Mouse (Mus musculus) left cerebral cortex, postnatal 10 days (tissue): Measurements from ENCODE around the gene Mrpl46. TPM values are rescaled to one million over a fixed set of nuclear protein-coding genes. Genes with fewer than 3 reads are reported as not detected.
A peak's percentile ranks its signal among the peaks of the same experiment; 100 is the strongest.

Experiments used
- DNase-seq, 2 experiments: peaks; one replicate each; pipeline ENCODE4 v3.0.0; 2021 to 2022; ENCODE audit warnings: low spot score in 2 of 2, mixed read lengths in 1 of 2; ENCODE audit errors: extremely low spot score in 1 of 2
- intact Hi-C: fragments of 180-260 bp; cut with DNase I; formaldehyde crosslinking; loops from one replicate; pipeline ENCODE4 v1.15.1; 2025
- total RNA-seq, 2 experiments: library from RNA; stranded (reverse); gene quantifications; 2 replicates each; pipeline ENCODE4 v1.2.3; 2021

The Mrpl46 gene
- total RNA-seq: 10 to 100 TPM; 26.4 to 29.5 TPM

- peak; percentile 76 to 92 for DNase-seq
- intact Hi-C loops: no loop called here
Measured at GRCm38 (mm10) chr7:78782639-78783581, at the start of gene Mrpl46, which contains the start of gene Mrps11. TSS of gene Mrpl46 (minus strand) at chr7:78783531. TSS of gene Mrps11 (plus strand) at chr7:78783119.

- intact Hi-C loops: no loop called here
- DNase-seq: no peak
Measured at GRCm38 (mm10) chr7:78827749-78828362, 44.5 kb upstream of the Mrpl46 start.

GRCm38 (mm10) chr7:78826682-78827385 is 43.5 kb upstream of the Mrpl46 start:
- no peak for DNase-seq
- intact Hi-C loops: no loop called here

- no peak for DNase-seq
- intact Hi-C loops: no loop called here
Measured at GRCm38 (mm10) chr7:78818336-78818735, 35.0 kb upstream of the Mrpl46 start.

- intact Hi-C loops: no loop called here
- DNase-seq: no peak
Measured at GRCm38 (mm10) chr7:78814766-78815165, 31.4 kb upstream of the Mrpl46 start.

GRCm38 (mm10) chr7:78813791-78814190 is 30.5 kb upstream of the Mrpl46 start:
- no peak for DNase-seq
- intact Hi-C loops: no loop called here

GRCm38 (mm10) chr7:78807192-78807591 is 23.9 kb upstream of the Mrpl46 start:
- intact Hi-C loops: no loop called here

GRCm38 (mm10) chr7:78803841-78804240 is 20.5 kb upstream of the Mrpl46 start:
- peak in 1 of 2 experiments; percentile 54 for DNase-seq
- intact Hi-C loops: no loop called here

More at GRCm38 (mm10) chr7:78807192-78807591, 23.9 kb upstream of the Mrpl46 start:
- no peak for DNase-seq

- intact Hi-C loops: no loop called here
- no peak for DNase-seq
Measured at GRCm38 (mm10) chr7:78799730-78800496, 16.6 kb upstream of the Mrpl46 start.

GRCm38 (mm10) chr7:78797843-78798455 is 14.6 kb upstream of the Mrpl46 start:
- peak; percentile 60 to 76 for DNase-seq
- intact Hi-C loops: no loop called here

GRCm38 (mm10) chr7:78796624-78797023 is 13.3 kb upstream of the Mrpl46 start:
- intact Hi-C loops: no loop called here
- DNase-seq: peak in 1 of 2 experiments; percentile 31

- DNase-seq: no peak
- intact Hi-C loops: loop anchor here (5.0 kb wide), 1 partner anchor 53 kb away; the partner anchor contains the start of gene Det1
Measured at GRCm38 (mm10) chr7:78794571-78795092, 11.3 kb upstream of the Mrpl46 start.

- intact Hi-C loops: loop anchor here (5.0 kb wide), 1 partner anchor 53 kb away; the partner anchor contains the start of gene Det1
Measured at GRCm38 (mm10) chr7:78793895-78794570, 10.7 kb upstream of the Mrpl46 start.

GRCm38 (mm10) chr7:78791359-78792222 is 8.3 kb upstream of the Mrpl46 start:
- peak in 1 of 2 experiments; percentile 75 for DNase-seq
- intact Hi-C loops: loop anchor here (1.0 to 5.0 kb wide), 2 partner anchors 56 to 99 kb away; partner anchors contain the start of gene Det1

More at GRCm38 (mm10) chr7:78793895-78794570, 10.7 kb upstream of the Mrpl46 start:
- DNase-seq: no peak

- intact Hi-C loops: no loop called here
- DNase-seq: no peak
Measured at GRCm38 (mm10) chr7:78787793-78788380, 4.6 kb upstream of the Mrpl46 start.

GRCm38 (mm10) chr7:78785906-78786305 is 2.6 kb upstream of the Mrpl46 start:
- intact Hi-C loops: no loop called here
- no peak for DNase-seq
